Mouse (Mus musculus) liver, embryonic 11.5 days (tissue): ENCODE results near the gene Chmp2a. TPM values are rescaled to one million over a fixed set of nuclear protein-coding genes. Genes with fewer than 3 reads are reported as not detected.
"Not testable (repeated sequence)": the region's sequence is repeated elsewhere in the genome, so short reads cannot be mapped to it uniquely, and the experiment has no call there.

Experiments used
- ATAC-seq: fragments of 200-750 bp; cut with Nextera tagmentation; replicated peaks from 2 replicates; pipeline ENCODE4 v1.8.0; 2017; ENCODE audit warnings: moderate number of reproducible peaks, mild to moderate bottlenecking, moderate TSS enrichment, moderate library complexity; ENCODE audit not compliant: low FRiP score
- DNase-seq: peaks from one replicate; pipeline ENCODE4 v3.0.0-alpha.2; 2017; ENCODE audit warnings: low spot score
- H3K27ac ChIP-seq: fragments of 300-500 bp; sonication (generic); 2 replicates; pipeline ENCODE4 v1.5.1; 2014; ENCODE audit warnings: mild to moderate bottlenecking, low read depth, low read length, control low read depth
- H3K27me3 ChIP-seq: fragments of 300-500 bp; sonication (generic); replicated peaks from 2 replicates; pipeline ENCODE4 v1.6.1; 2014; ENCODE audit warnings: low read length, mixed read lengths; ENCODE audit not compliant: control insufficient read depth, insufficient read depth
- H3K36me3 ChIP-seq: fragments of 300-500 bp; sonication (generic); 2 replicates; pipeline ENCODE4 v1.6.1; 2014; ENCODE audit warnings: mild to moderate bottlenecking, low read length, moderate library complexity, mixed read lengths; ENCODE audit not compliant: control insufficient read depth, insufficient read depth
- H3K4me1 ChIP-seq: fragments of 300-500 bp; sonication (generic); replicated peaks from 2 replicates; pipeline ENCODE4 v1.6.1; 2014; ENCODE audit warnings: low read length, mixed read lengths; ENCODE audit not compliant: control insufficient read depth, insufficient read depth
- H3K4me2 ChIP-seq: fragments of 300-500 bp; sonication (generic); 2 replicates; pipeline ENCODE4 v1.6.1; 2014; ENCODE audit warnings: mild to moderate bottlenecking, control low read depth, moderate library complexity
- H3K4me3 ChIP-seq: fragments of 300-500 bp; sonication (generic); 2 replicates; pipeline ENCODE4 v1.5.1; 2014; ENCODE audit warnings: low read depth, low read length, control low read depth
- H3K9ac ChIP-seq: fragments of 300-500 bp; sonication (generic); 2 replicates; pipeline ENCODE4 v1.6.1; 2014; ENCODE audit warnings: low read depth, low read length, control low read depth
- H3K9me3 ChIP-seq: fragments of 300-500 bp; sonication (generic); 2 replicates; pipeline ENCODE4 v1.6.1; 2016; ENCODE audit warnings: low read length, inconsistent platforms, mixed read lengths; ENCODE audit not compliant: control insufficient read depth
- WGBS: fragments of 180-500 bp; shearing (Covaris S2); extraction: QIAGEN DNeasy Blood & Tissue Kit; methylation state at CpG from one replicate; pipeline ENCODE4 v1.1.7; 2014; 5-methylcytosine and 5-hydroxymethylcytosine counted together
- polyA plus RNA-seq: library from polyadenylated mRNA; unstranded; fragments of >200 nt; fragmentation: Nextera tagmentation; extraction: Ambion mirVana; gene quantifications from 2 replicates; pipeline ENCODE4 v1.2.1, GENCODE M21; 2014

Gene Chmp2a
- 134 and 142 TPM in 2 replicates for polyA plus RNA-seq

DNA sequence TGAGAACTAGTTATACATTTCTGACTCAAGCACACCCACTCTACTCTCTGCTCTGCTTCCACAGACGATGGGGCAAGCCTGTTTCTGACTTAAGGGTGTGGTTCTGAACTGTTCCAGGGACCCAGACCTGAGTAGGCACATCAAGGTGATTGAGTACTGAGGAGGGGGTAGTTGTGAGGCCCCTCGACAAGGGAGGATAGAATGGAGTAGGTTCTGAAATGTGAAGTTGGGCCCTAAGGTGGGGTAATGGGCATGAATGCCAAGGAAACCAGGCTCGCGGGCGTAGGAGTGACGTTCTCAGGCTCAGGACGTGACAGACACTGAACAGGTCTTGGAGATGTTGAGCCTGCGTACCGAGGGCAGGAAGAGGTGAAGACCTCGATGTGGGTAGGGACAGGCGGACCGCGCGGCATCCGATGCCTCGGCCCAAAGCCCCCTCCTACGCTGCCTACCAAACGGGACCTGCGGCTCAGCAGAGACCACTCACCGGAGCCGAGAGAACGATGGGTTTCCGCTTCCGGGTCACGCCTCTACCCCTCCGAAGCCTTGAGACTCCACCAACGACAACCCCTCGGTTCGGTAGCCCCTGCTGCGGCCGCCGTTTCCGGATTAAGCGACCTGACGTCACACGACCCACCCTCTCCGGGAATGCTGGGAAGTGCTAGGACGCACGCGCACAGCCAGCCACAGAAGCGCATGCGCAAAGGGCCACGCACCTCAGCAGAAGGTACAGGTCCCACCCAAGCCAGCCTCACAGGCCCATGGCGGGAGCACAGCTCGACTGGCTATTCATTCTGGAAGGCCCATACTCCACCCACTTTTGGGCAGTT lies at the start of gene Chmp2a:
Chmp2a (minus strand) TSS at position 660 of the 830 bp plus-strand sequence.
- Histone ChIP-seq H3K27me3 (no peaks in the 10 kb centered on the region), H3K4me1 (peaks cover 25% of the 10 kb centered on the region)
- WGBS: under 1% methylated on average over 45 of the region's 45 CpGs

DNA sequence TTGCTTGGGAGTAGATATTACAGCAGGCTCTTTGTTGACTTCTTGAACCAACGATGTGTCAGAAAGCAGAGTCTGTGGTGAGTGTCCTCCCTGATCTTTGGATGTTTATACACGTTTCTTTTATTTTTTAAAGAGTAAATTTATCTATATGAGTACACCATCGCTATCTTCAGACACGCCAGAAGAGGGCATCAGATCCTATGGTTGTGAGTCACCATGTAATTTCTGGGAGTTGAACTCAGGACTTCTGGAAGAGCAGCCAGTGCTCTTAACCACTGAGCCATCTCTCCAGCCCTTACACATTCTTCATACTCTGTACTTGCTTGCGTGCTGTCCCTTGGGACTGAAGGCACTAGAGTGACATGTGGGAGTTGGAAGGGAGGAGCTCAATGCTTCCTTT lies 37.7 kb upstream of the Chmp2a start:
- Histone ChIP-seq H3K9me3 (no peaks in the 10 kb centered on the region), H3K27me3 (no peaks in the 10 kb centered on the region), H3K4me2 (no peak overlapping the region), H3K27ac (no peak overlapping the region), H3K4me3 (no peak overlapping the region), H3K9ac (no peak overlapping the region), H3K4me1 (no peaks in the 10 kb centered on the region), H3K36me3 (no peaks in the 10 kb centered on the region)
- 45% methylated on average over 5 of the region's 5 CpGs for WGBS
- ATAC-seq: no peak
- DNase-seq: no peak

More for the DNA sequence above, at the start of gene Chmp2a:
- peak; percentile 97 for DNase-seq
- peak within 1 kb of the TSS; percentile 99 for H3K9ac ChIP-seq
- H3K27ac ChIP-seq: peak within 1 kb of the TSS; percentile 94
- H3K9me3 ChIP-seq: no peaks in the 10 kb centered on the region
- peak within 1 kb of the TSS; percentile 85 for H3K4me3 ChIP-seq
- ATAC-seq: peak; percentile 80
- peak within 1 kb of the TSS; percentile 88 for H3K4me2 ChIP-seq
- peaks cover 41% of the 10 kb centered on the region for H3K36me3 ChIP-seq

DNA sequence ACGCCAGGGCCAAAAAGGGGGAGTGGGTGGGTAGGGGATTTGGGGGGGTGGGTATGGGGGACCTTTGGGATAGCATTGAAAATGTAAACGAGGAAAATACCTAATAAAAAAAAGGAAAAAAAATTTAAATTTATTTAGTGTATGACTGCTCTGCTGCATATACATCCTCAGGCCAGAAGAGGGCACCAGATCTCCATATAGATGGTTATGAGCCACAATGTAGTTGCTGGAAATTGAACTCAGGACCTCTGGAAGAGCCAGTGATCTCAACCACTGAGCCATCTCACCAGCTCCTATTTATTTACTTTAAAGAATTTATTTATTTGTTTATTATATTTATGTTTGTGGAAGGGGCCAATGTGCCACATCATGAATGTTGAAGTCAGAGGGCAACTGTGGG lies 28.8 kb upstream of the Chmp2a start:
- not testable (repeated sequence) for H3K9ac ChIP-seq, ATAC-seq, H3K36me3 ChIP-seq, H3K27ac ChIP-seq, DNase-seq, H3K4me3 ChIP-seq, H3K4me2 ChIP-seq, H3K9me3 ChIP-seq, H3K27me3 ChIP-seq, H3K4me1 ChIP-seq
- WGBS: 63% methylated on average over 2 of the region's 2 CpGs

DNA sequence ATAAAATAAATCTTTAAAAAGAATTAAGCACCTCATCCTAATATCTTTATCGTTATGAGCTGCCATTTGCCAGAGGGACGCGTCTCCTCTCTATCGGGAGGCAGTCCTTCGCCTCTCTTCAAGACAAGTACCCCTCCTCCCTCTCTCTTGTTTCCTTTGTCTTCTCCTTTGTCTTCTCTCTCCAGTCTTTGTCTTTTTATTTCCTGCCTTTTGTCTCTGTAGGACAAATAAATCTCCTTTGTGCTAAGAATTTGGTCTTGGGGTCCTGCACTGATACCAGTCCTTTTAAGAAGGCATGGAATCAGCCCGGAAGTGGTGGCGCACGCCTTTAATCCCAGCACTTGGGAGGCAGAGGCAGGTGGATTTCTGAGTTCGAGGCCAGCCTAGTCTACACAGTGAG lies 24.9 kb upstream of the Chmp2a start:
- Histone ChIP-seq H3K4me1 (0 out of 2 replicates have a peak, but pooled peaks cover 3% of the 10 kb centered on the region), H3K9ac (no peak overlapping the region), H3K9me3 (peaks cover under 1% of the 10 kb centered on the region; the same call in 1 of the 2 replicates), H3K4me2 (no peak overlapping the region), H3K27ac (no peak overlapping the region), H3K36me3 (no peaks in the 10 kb centered on the region), H3K4me3 (no peak overlapping the region), H3K27me3 (no peaks in the 10 kb centered on the region)
- 87% methylated on average over 9 of the region's 9 CpGs for WGBS
- ATAC-seq: no peak
- no peak for DNase-seq

DNA sequence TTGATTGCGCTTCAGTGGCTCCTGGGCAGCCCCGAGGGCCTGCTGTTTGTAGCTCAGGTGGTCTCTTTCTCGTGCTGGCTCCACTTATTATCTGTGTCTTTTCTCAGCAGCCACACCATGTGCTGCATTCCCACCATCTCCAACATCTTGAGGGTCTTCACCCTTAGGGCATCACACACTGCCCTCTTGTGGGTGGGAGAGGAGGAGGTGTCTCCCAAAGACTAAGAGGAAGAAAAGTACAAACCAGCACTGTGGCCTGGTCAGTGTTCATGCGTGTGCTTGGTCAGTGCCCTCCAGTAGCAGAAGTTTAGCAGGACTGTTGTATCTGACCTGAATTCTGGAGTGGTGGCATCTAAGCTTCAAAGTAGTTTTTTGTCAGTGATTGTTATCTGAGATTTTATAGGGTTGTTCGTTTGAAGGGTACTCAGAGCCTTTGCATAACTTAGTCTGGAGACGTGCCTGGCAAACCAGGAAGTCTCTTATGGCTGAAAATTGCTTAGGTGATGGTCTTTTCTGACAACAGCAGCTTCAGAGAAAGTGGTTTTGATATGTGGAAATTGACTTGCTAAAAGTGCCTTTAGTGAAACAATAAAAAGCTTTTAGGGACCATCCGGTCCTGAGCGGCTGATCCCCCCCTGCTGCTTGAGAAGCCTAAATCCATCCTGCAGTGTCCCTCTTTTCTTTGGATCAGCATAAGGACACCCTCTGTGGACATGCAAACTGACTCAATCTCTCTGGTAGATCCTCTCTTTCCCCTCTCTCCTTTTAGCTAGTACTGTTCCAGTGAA lies 22.5 kb upstream of the Chmp2a start:
- no peak overlapping the region for H3K27ac ChIP-seq
- H3K4me3 ChIP-seq: no peak overlapping the region
- ATAC-seq (no peak), DNase-seq (no peak)
- no peak overlapping the region for H3K4me2 ChIP-seq
- H3K4me1 ChIP-seq: 0 out of 2 replicates have a peak, but pooled peaks cover 3% of the 10 kb centered on the region
- H3K9ac ChIP-seq: no peak overlapping the region
- H3K36me3 ChIP-seq: 0 out of 2 replicates have a peak, but pooled peaks cover 2% of the 10 kb centered on the region
- 64% methylated on average over 8 of the region's 8 CpGs for WGBS
- H3K9me3 ChIP-seq: no peaks in the 10 kb centered on the region
- H3K27me3 ChIP-seq: no peaks in the 10 kb centered on the region

DNA sequence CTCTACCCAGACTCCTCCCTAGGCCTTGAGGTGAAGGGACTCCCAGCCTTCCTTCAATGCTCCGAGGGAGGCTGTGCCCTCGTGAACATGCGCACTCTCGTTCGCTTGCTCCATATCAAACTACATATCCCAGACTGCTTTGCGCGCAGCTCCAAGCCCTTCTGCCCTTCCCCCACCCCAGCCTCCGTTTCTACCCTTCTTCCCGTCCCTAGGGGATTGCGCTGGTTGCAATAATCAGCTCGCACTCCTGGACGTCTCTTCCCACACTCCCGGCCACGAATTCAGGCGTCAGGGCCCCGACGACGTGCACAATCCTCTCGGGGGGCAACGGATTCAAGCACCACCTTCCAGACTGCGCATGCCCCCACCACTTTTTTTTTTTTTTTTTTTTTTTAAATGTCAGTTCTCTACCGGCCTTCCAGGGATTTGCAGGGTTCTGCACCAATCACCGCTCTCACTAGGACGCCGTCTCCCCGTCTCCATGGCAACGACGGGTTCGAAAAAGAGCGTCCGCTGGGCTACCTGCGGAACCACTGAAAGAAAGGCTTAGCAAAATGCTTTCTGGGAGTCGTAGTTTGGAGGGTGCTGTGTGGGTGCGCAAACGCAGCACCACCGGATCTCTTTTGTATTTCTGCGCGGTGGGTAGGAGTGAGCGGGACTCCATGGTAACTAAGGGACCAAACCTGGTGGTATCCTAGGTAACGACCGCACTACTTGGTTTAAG lies 19.8 kb upstream of the Chmp2a start, which contains the start of gene Mzf1:
Mzf1 (minus strand) TSS at position 478 of the 724 bp plus-strand sequence.
- DNase-seq (peak; percentile 92), ATAC-seq (peak; percentile 90)
- H3K27ac ChIP-seq: peak within 1 kb of the TSS; percentile 64; the same call in 1 of the 2 replicates
- peak within 1 kb of the TSS; percentile 70 for H3K4me3 ChIP-seq
- 0 out of 2 replicates have a peak, but pooled peaks cover 2% of the 10 kb centered on the region for H3K36me3 ChIP-seq
- H3K27me3 ChIP-seq: no peaks in the 10 kb centered on the region
- peak within 1 kb of the TSS; percentile 75 for H3K9ac ChIP-seq
- WGBS: under 1% methylated on average over 41 of the region's 41 CpGs
- H3K9me3 ChIP-seq: no peaks in the 10 kb centered on the region
- H3K4me2 ChIP-seq: peak within 1 kb of the TSS; percentile 79
- 0 out of 2 replicates have a peak, but pooled peaks cover 3% of the 10 kb centered on the region for H3K4me1 ChIP-seq

DNA sequence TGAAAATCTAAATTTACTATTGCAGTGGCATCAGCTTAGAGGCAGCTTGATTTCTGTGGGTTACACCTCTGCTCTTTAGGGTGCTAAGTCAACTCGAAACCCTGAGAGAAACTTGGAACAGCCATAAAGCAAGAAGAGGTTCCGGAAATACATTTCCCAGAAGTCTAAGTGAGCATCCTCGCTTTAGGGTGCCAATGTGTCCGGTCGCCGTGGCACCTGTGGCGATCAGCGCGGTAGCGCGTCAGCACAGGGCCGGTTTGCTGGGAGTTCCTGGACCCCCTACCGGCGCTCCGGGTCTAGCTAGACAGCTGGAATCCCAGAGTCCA lies 19.3 kb upstream of the Chmp2a start:
- peak overlapping the region; percentile 79 for H3K4me2 ChIP-seq
- no peaks in the 10 kb centered on the region for H3K9me3 ChIP-seq
- H3K27ac ChIP-seq: peak overlapping the region; percentile 35; the same call in 1 of the 2 replicates
- H3K27me3 ChIP-seq: no peaks in the 10 kb centered on the region
- H3K9ac ChIP-seq: peak overlapping the region; percentile 75
- ATAC-seq (no peak), DNase-seq (no peak)
- H3K4me1 ChIP-seq: 0 out of 2 replicates have a peak, but pooled peaks cover 3% of the 10 kb centered on the region
- H3K36me3 ChIP-seq: 0 out of 2 replicates have a peak, but pooled peaks cover 2% of the 10 kb centered on the region
- 5% methylated on average over 15 of the region's 15 CpGs for WGBS
- H3K4me3 ChIP-seq: peak overlapping the region; percentile 70

DNA sequence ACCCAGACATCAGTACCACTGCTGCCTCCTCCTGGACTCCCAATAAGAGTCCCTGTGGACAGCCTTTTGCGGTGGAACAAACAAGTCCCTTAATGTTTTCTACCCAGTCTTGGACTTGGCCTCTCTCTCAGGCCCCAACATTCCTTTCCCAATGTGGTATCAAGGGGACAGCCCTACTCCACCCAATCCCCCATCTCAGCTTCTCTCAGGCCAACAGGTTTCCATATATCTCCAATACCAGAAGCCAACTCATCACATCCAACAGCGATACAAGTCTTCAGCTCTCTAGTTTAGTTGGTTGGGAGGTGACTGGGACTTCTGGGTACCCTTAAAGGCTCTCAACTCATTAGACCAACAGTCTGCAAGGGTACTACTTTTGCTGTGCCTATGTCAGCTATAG lies 18.9 kb upstream of the Chmp2a start:
- Histone ChIP-seq H3K36me3 (0 out of 2 replicates have a peak, but pooled peaks cover 2% of the 10 kb centered on the region), H3K9ac (peak overlapping the region; percentile 75), H3K4me1 (0 out of 2 replicates have a peak, but pooled peaks cover 3% of the 10 kb centered on the region), H3K9me3 (no peaks in the 10 kb centered on the region), H3K4me2 (peak overlapping the region; percentile 79), H3K4me3 (peak overlapping the region; percentile 70; the same call in 1 of the 2 replicates), H3K27me3 (no peaks in the 10 kb centered on the region), H3K27ac (no peak overlapping the region)
- 84% methylated on average over 2 of the region's 2 CpGs for WGBS
- ATAC-seq (no peak), DNase-seq (no peak)
